Mouse (Mus musculus): ENCODE measurements around the gene Gm9495. TPM values are rescaled to one million over a fixed set of nuclear protein-coding genes. Genes with fewer than 3 reads are reported as not detected.

Gene Gm9495
- polyA plus RNA-seq, 1 experiment from 2014 or later: not detected

DNA sequence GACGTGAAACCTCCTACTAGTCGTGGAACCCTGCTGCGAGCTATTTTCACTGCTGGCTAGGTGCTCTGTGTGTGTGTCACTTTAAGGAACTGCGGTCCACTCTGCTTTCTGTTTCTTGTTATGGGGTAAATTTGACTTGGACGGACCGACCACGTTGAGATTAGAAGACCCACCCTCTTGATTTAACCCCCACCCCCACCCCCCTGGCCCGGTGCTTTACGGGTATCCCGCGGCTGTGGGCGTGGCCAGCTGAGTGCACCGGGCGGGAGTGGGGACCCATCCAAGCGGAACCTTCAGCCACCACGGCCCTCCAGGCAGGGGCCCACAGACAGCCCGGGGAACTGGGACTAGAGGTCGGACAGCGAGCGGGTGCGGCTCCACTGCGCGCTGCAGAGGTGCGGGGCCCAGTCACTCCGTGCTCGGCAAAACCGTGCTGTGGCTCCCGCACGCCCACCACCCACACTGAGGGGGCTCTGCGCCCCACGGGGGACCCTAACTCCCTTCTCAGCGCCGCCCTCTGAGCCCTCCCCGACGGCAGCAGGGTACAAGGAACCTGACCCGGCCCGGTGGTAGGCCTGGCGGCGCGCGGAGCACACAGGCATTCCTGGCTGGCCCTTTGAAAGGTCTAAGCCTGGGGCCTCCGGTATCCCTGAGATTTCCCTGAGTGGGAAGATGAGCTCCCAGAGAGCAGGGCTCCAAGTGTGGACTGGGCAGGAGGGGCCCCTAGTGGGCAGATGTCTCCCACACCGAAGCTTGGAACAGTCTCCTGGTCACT, 54.0 kb downstream of the Gm9495 start:
- 9% methylated on average over 43 of the region's 43 CpGs for WGBS
- Histone ChIP-seq H3K4me1 (replicated peaks; ENCODE audit: insufficient read depth, low read length) (no peaks in the 10 kb centered on the region), H3K9me3 (replicated peaks; ENCODE audit: low read length) (no peaks in the 10 kb centered on the region), H3K4me2 (ENCODE audit: low read length) (peak overlapping the region; percentile 87), H3K27ac (peak overlapping the region; percentile 85), H3K36me3 (ENCODE audit: insufficient read depth, low read length) (no peaks in the 10 kb centered on the region), H3K9ac (ENCODE audit: low read depth, low read length) (peak overlapping the region; percentile 86), H3K27me3 (ENCODE audit: insufficient read depth, low read length) (no peaks in the 10 kb centered on the region), H3K4me3 (replicated peaks; ENCODE audit: low read depth, low read length) (peak overlapping the region; percentile 56)
- DNase-seq (ENCODE audit: low spot score) (peak; percentile 76), ATAC-seq (replicated peaks; ENCODE audit: low FRiP score, low read depth) (peak; percentile 89)
- TF ChIP-seq CTCF (IDR thresholded peaks at IDR 0.05; ENCODE audit: low read depth): peak; percentile 45

DNA sequence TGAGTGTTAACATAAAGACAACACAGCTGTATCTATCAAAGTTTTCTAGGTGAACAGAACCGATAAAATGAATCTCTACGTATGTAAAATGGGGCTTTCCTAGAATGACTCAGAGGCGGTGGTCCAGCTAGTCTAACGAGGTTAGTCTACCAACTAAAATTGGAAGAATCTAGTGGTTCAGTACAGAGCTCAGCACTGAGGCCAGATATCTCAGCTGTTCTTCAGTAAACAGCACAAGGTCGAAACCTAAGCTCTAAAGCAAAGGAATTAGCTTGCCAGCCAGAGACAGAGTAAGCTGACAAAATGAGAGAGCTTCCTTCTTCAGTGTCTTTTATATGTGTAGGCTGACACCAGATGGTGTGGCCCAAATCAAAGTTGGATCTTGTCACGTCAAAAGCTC, 57.2 kb downstream of the Gm9495 start:
- Histone ChIP-seq H3K36me3 (ENCODE audit: insufficient read depth, low read length) (no peaks in the 10 kb centered on the region), H3K4me2 (ENCODE audit: low read length) (no peak overlapping the region), H3K4me1 (replicated peaks; ENCODE audit: insufficient read depth, low read length) (no peaks in the 10 kb centered on the region), H3K27ac (no peak overlapping the region), H3K4me3 (replicated peaks; ENCODE audit: low read depth, low read length) (no peak overlapping the region), H3K9me3 (replicated peaks; ENCODE audit: low read length) (no peaks in the 10 kb centered on the region), H3K9ac (ENCODE audit: low read depth, low read length) (no peak overlapping the region), H3K27me3 (ENCODE audit: insufficient read depth, low read length) (no peaks in the 10 kb centered on the region)
- 78% methylated on average over 6 of the region's 6 CpGs for WGBS
- no peak for TF ChIP-seq CTCF (IDR thresholded peaks at IDR 0.05; ENCODE audit: low read depth)
- ATAC-seq (replicated peaks; ENCODE audit: low FRiP score, low read depth) (no peak), DNase-seq (ENCODE audit: low spot score) (no peak)

DNA sequence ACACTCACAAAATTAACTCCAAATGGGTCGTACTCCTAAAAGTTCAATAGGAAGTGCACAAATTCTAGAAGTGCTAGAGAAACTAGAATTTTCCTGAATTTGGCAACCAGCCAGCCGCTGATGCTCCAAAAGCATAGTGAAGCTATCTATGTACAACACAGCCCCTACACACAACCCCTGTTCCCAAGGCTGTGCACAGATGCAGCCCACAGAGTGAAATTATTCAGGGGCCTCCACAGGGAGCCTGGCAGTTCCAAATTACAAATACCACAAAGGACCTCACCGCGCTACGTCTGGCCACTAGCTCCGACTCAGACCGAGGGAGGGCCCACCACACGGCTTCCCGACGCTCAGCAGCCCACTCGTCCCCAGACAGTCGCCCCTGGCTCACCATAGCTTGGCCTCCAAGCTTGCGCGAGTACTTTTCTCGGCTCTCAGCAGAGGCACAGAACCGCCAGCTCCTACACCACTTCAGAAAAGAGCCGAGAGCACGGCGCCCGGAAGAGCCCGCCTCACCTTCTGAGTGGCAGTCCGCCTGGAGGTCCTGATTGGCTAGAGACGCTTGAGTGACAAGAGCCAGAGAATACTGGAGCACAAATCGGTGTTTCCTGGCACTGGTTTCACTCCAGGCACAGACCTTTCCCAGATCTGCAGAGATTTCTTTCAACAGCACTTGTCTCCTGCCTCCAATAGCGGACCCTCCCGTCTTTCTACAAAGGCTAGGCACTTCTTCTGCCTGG, 58.1 kb downstream of the Gm9495 start:
- H3K9ac ChIP-seq (ENCODE audit: low read depth, low read length): peak overlapping the region; percentile 93
- no peaks in the 10 kb centered on the region for H3K27me3 ChIP-seq (ENCODE audit: insufficient read depth, low read length)
- under 1% methylated on average over 26 of the region's 26 CpGs for WGBS
- TF ChIP-seq CTCF (IDR thresholded peaks at IDR 0.05; ENCODE audit: low read depth): no peak
- no peaks in the 10 kb centered on the region for H3K4me1 ChIP-seq (replicated peaks; ENCODE audit: insufficient read depth, low read length)
- DNase-seq (ENCODE audit: low spot score) (peak; percentile 97), ATAC-seq (replicated peaks; ENCODE audit: low FRiP score, low read depth) (peak; percentile 94)
- no peaks in the 10 kb centered on the region for H3K36me3 ChIP-seq (ENCODE audit: insufficient read depth, low read length)
- peak overlapping the region; percentile 96 for H3K27ac ChIP-seq
- no peaks in the 10 kb centered on the region for H3K9me3 ChIP-seq (replicated peaks; ENCODE audit: low read length)
- H3K4me3 ChIP-seq (replicated peaks; ENCODE audit: low read depth, low read length): peak overlapping the region; percentile 90
- H3K4me2 ChIP-seq (ENCODE audit: low read length): peak overlapping the region; percentile 70

DNA sequence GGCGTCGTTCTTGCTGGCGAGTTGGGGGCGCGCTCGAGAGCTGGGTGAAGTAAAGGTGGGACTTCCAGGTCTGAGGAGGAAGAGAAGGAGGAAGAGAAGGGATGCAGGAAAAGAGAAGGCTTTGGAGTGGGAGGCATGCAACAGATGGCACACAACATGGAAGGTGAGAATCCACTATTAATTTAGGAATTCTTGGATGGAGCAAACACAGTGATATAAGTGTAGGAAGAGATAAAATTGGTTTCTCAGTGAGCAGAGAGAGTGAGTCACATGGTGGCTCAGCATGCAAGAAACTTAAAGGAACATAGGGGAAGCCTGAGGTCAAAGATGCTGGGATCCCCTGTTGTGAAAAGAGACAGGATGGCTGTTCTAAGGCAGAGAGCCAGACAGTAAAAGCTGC, 69.0 kb downstream of the Gm9495 start:
- Histone ChIP-seq H3K27me3 (ENCODE audit: insufficient read depth, low read length) (no peaks in the 10 kb centered on the region), H3K9ac (ENCODE audit: low read depth, low read length) (no peak overlapping the region), H3K4me2 (ENCODE audit: low read length) (no peak overlapping the region), H3K9me3 (replicated peaks; ENCODE audit: low read length) (peaks cover 24% of the 10 kb centered on the region), H3K4me1 (replicated peaks; ENCODE audit: insufficient read depth, low read length) (no peaks in the 10 kb centered on the region), H3K4me3 (replicated peaks; ENCODE audit: low read depth, low read length) (no peak overlapping the region), H3K27ac (no peak overlapping the region), H3K36me3 (ENCODE audit: insufficient read depth, low read length) (peaks cover 8% of the 10 kb centered on the region; the same call in 1 of the 2 replicates)
- TF ChIP-seq CTCF (IDR thresholded peaks at IDR 0.05; ENCODE audit: low read depth): no peak
- DNase-seq (ENCODE audit: low spot score) (no peak), ATAC-seq (replicated peaks; ENCODE audit: low FRiP score, low read depth) (no peak)
- 100% methylated on average over 6 of the region's 6 CpGs for WGBS

Other genes with a start within 250 kb of the Gm9495 start
- gene Zfp930, start 244.5 kb downstream of the Gm9495 start, polyA plus RNA-seq (2015; fragmentation: Nextera tagmentation; extraction: Ambion mirVana): 13.4 and 17.1 TPM in 2 replicates
- gene D130040H23Rik, start 182.5 kb downstream of the Gm9495 start, polyA plus RNA-seq (2015; fragmentation: Nextera tagmentation; extraction: Ambion mirVana): 3.0 and 3.8 TPM in 2 replicates
- gene Gm7697, start 69.4 kb upstream of the Gm9495 start, polyA plus RNA-seq (2015; fragmentation: Nextera tagmentation; extraction: Ambion mirVana): not detected in 2 replicates
- 18.1 and 19.4 TPM in 2 replicates for gene Zfp868, start 172.0 kb upstream of the Gm9495 start, polyA plus RNA-seq (2015; fragmentation: Nextera tagmentation; extraction: Ambion mirVana)
- gene Zfp964, start 200.9 kb upstream of the Gm9495 start, polyA plus RNA-seq (2015; fragmentation: Nextera tagmentation; extraction: Ambion mirVana): 1.4 and 1.5 TPM in 2 replicates